ENCODE assay signal across 20 mouse cellular contexts in the genomic region with DNA sequence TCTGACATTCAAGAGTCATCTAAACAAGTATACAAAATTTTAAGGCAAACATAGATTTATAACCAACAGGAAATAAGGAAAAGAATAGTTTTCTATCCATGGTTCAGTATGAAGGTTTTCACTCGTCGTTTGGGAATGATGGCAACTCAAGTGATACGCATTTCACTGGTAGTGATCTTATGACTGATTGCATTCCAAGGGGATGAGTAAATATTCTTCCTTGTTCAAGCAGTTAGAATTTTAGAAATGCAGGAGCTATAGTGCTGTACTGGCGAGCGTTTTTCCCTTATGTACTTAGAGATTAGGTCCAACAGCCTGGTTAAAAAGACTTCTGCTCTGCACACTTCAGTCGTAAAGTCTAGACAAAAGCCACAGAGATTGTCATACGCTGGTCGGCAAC.
"Had no signal": no experiment of that assay in that cellular context is flagged by ENCODE, and none has a peak within 500 bp of the region (broad histone marks: within the 10 kb centered on the region; RNA-seq: fewer than 3 reads in every experiment).

No protein-coding gene starts in this region.

- H3K27ac ChIP-seq: kidney, postnatal 0 days; layer of hippocampus, adult 2 months; limb, embryonic 10.5 days; limb, embryonic 13.5 days; liver, embryonic 13.5 days; neural tube, embryonic 12.5 days; neural tube, embryonic 15.5 days had no signal

- H3K36me3 ChIP-seq: limb, embryonic 10.5 days; limb, embryonic 13.5 days; liver, embryonic 13.5 days; neural tube, embryonic 12.5 days; neural tube, embryonic 15.5 days had no signal

- H3K9me3 ChIP-seq: limb, embryonic 10.5 days; limb, embryonic 13.5 days; liver, embryonic 13.5 days; neural tube, embryonic 12.5 days; neural tube, embryonic 15.5 days had no signal

- H3K4me3 ChIP-seq: layer of hippocampus, adult 2 months; limb, embryonic 10.5 days; limb, embryonic 13.5 days; liver, embryonic 13.5 days; neural tube, embryonic 12.5 days; neural tube, embryonic 15.5 days had no signal

- H3K27me3 ChIP-seq: limb, embryonic 13.5 days; liver, embryonic 13.5 days; neural tube, embryonic 12.5 days; neural tube, embryonic 15.5 days had no signal

- H3K9ac ChIP-seq: limb, embryonic 13.5 days; liver, embryonic 13.5 days; neural tube, embryonic 12.5 days; neural tube, embryonic 15.5 days had no signal

- DNase-seq: kidney, adult 2 months; kidney, postnatal 25 days; layer of hippocampus, adult 9-11 months; liver; liver, embryonic 13.5 days; lung, adult 2 months; lung, postnatal 14 days; lung, postnatal 4 days; midbrain, embryonic 14.5 days; right cerebral cortex, adult 18-20 months; right cerebral cortex, postnatal 14 days; right cerebral cortex, postnatal 4 days; thymus, postnatal 25 days had no signal

- H3K4me2 ChIP-seq: limb, embryonic 13.5 days; liver, embryonic 13.5 days; midbrain, embryonic 11.5 days; neural tube, embryonic 12.5 days; neural tube, embryonic 15.5 days had no signal

- H3K4me1 ChIP-seq: limb, embryonic 10.5 days; limb, embryonic 13.5 days; neural tube, embryonic 12.5 days; neural tube, embryonic 15.5 days had no signal
